In genomic region chr2:174463789-174464523, GRCm38 (mm10) we compare ENCODE assay signal across 8 mouse cellular contexts. TPM values are rescaled to one million over a fixed set of nuclear protein-coding genes. Genes with fewer than 3 reads are reported as not detected.
A peak's percentile ranks its signal among the peaks of the same experiment; 100 is the strongest.
DNase-seq lines count a peak whose midpoint lies in the region; ATAC-seq and TF ChIP-seq lines count a peak whose summit lies in the region.

TSS of gene Atp5e (minus strand) at chr2:174464105.

- dilution Hi-C loops in CH12.LX (cut with MboI; ENCODE audit: extremely low pct_ligation_motif_present, extremely low pct_unique_long_range_greater_than_20kb, low sequenced_read_pairs) = no loop called here

- peak; percentile 91 for DNase-seq in CH12.LX (ENCODE audit: extremely low read depth)
- peak; percentile 84 for DNase-seq in c-Kit-positive CD71-positive TER-119-negative erythroid progenitor cells, embryonic 14.5 days (ENCODE audit: low read depth)
- DNase-seq in heart, postnatal 0 days (ENCODE audit: low spot score) = peak; percentile 95
- peak; percentile 96 to 98 for DNase-seq in kidney, postnatal 4 days

- no peaks in the 10 kb centered on the region for H3K9me3 ChIP-seq in CH12.LX (replicated peaks; ENCODE audit: low read length)
- no peaks in the 10 kb centered on the region for H3K9me3 ChIP-seq in forebrain, embryonic 12.5 days
- no peaks in the 10 kb centered on the region for H3K9me3 ChIP-seq in heart, postnatal 0 days (replicated peaks; ENCODE audit: control insufficient read depth, low read length)
- no peaks in the 10 kb centered on the region for H3K9me3 ChIP-seq in liver, embryonic 16.5 days (replicated peaks; ENCODE audit: control insufficient read depth, low read length)
- H3K9me3 ChIP-seq in neural tube, embryonic 13.5 days = no peaks in the 10 kb centered on the region

- ATAC-seq in forebrain, embryonic 12.5 days (ENCODE audit: low FRiP score) = peak; percentile 100
- peak; percentile 100 for ATAC-seq in heart, postnatal 0 days (ENCODE audit: insufficient read depth, low read depth)
- ATAC-seq in liver, embryonic 16.5 days (ENCODE audit: low read depth) = peak; percentile 100
- ATAC-seq in neural tube, embryonic 13.5 days (ENCODE audit: low read depth) = peak; percentile 99

- peak; percentile 74 for TF ChIP-seq POLR2A in CH12.LX (IDR thresholded peaks at IDR 0.05; ENCODE audit: low read depth, low read length)
- TF ChIP-seq POLR2A in testis, adult 2 months (IDR thresholded peaks at IDR 0.05; ENCODE audit: control insufficient read depth, low read depth, low read length) = peak; percentile 68

- no peak for TF ChIP-seq RAD21 in CH12.LX (IDR thresholded peaks at IDR 0.05; ENCODE audit: low read depth, low read length)

- H3K79me2 ChIP-seq in CH12.LX (replicated peaks; ENCODE audit: control insufficient read depth, extremely low read depth, insufficient read depth, poor library complexity, severe bottlenecking) = peaks cover 21% of the 10 kb centered on the region

- peak within 1 kb of the TSS; percentile 45 for H3K4me2 ChIP-seq in CH12.LX (ENCODE audit: insufficient read depth, low read depth, poor library complexity, severe bottlenecking)
- H3K4me2 ChIP-seq in forebrain, embryonic 12.5 days = peak within 1 kb of the TSS; percentile 94
- peak within 1 kb of the TSS; percentile 96 for H3K4me2 ChIP-seq in heart, postnatal 0 days (ENCODE audit: low read depth, low read length)
- peak within 1 kb of the TSS; percentile 92 for H3K4me2 ChIP-seq in liver, embryonic 16.5 days (ENCODE audit: low read depth, low read length)
- H3K4me2 ChIP-seq in neural tube, embryonic 13.5 days = peak within 1 kb of the TSS; percentile 97

- peak within 1 kb of the TSS; percentile 81 for H3K9ac ChIP-seq in CH12.LX (ENCODE audit: insufficient read depth, low read depth)
- H3K9ac ChIP-seq in forebrain, embryonic 12.5 days = peak within 1 kb of the TSS; percentile 75
- H3K9ac ChIP-seq in heart, postnatal 0 days (replicated peaks; ENCODE audit: low read depth, low read length) = peak within 1 kb of the TSS; percentile 79
- peak within 1 kb of the TSS; percentile 77 for H3K9ac ChIP-seq in liver, embryonic 16.5 days (ENCODE audit: low read depth, low read length)
- H3K9ac ChIP-seq in neural tube, embryonic 13.5 days = peak within 1 kb of the TSS; percentile 89

- peaks cover 51 to 77% of the 10 kb centered on the region in 2 experiments for H3K36me3 ChIP-seq in CH12.LX (replicated peaks in 1 of 2; ENCODE audit: control insufficient read depth in 1 of 2, insufficient read depth in 1 of 2, low read length in 1 of 2)
- peaks cover 49% of the 10 kb centered on the region for H3K36me3 ChIP-seq in forebrain, embryonic 12.5 days (replicated peaks)
- H3K36me3 ChIP-seq in heart, postnatal 0 days (replicated peaks; ENCODE audit: control insufficient read depth, insufficient read depth, low read length) = peaks cover 66% of the 10 kb centered on the region
- peaks cover 45% of the 10 kb centered on the region for H3K36me3 ChIP-seq in liver, embryonic 16.5 days (ENCODE audit: control insufficient read depth, insufficient read depth)
- H3K36me3 ChIP-seq in neural tube, embryonic 13.5 days = peaks cover 64% of the 10 kb centered on the region
- H3K36me3 ChIP-seq in testis, adult 2 months (ENCODE audit: control insufficient read depth, insufficient read depth, low read length) = peaks cover 4% of the 10 kb centered on the region

- peak within 1 kb of the TSS; percentile 71 for H3K27ac ChIP-seq in CH12.LX (ENCODE audit: insufficient read depth, low read depth)
- peak within 1 kb of the TSS; percentile 56; the same call in 1 of the 2 replicates for H3K27ac ChIP-seq in forebrain, embryonic 12.5 days
- H3K27ac ChIP-seq in heart, postnatal 0 days (ENCODE audit: low read depth) = peak within 1 kb of the TSS; percentile 77
- peak within 1 kb of the TSS; percentile 67 for H3K27ac ChIP-seq in liver, embryonic 16.5 days (ENCODE audit: low read length)
- peak within 1 kb of the TSS; percentile 72 for H3K27ac ChIP-seq in neural tube, embryonic 13.5 days (replicated peaks)
- H3K27ac ChIP-seq in testis, adult 2 months (ENCODE audit: control insufficient read depth, insufficient read depth, low read depth, low read length) = peak within 1 kb of the TSS; percentile 90

- peaks cover 0 to 20% of the 10 kb centered on the region in 2 experiments; a peak in 2 of 4 replicates for H3K4me1 ChIP-seq in CH12.LX (ENCODE audit: control insufficient read depth in 1 of 2, insufficient read depth in 2 of 2)
- peaks cover 15% of the 10 kb centered on the region for H3K4me1 ChIP-seq in forebrain, embryonic 12.5 days
- peaks cover 12% of the 10 kb centered on the region; the same call in 1 of the 2 replicates for H3K4me1 ChIP-seq in heart, postnatal 0 days (ENCODE audit: control insufficient read depth, insufficient read depth)
- peaks cover 13% of the 10 kb centered on the region for H3K4me1 ChIP-seq in liver, embryonic 16.5 days (ENCODE audit: control insufficient read depth, low read depth, low read length)
- peaks cover 12% of the 10 kb centered on the region for H3K4me1 ChIP-seq in neural tube, embryonic 13.5 days (replicated peaks)
- H3K4me1 ChIP-seq in testis, adult 2 months (ENCODE audit: control insufficient read depth, insufficient read depth, low read length) = peaks cover 3% of the 10 kb centered on the region; the same call in 1 of the 2 replicates

- H3K27me3 ChIP-seq in CH12.LX (replicated peaks) = no peaks in the 10 kb centered on the region
- no peaks in the 10 kb centered on the region for H3K27me3 ChIP-seq in forebrain, embryonic 12.5 days
- H3K27me3 ChIP-seq in heart, postnatal 0 days (ENCODE audit: control insufficient read depth, insufficient read depth, low read length) = no peaks in the 10 kb centered on the region
- H3K27me3 ChIP-seq in liver, embryonic 16.5 days (ENCODE audit: control insufficient read depth, insufficient read depth, low read depth, low read length) = no peaks in the 10 kb centered on the region
- H3K27me3 ChIP-seq in neural tube, embryonic 13.5 days = no peaks in the 10 kb centered on the region
- H3K27me3 ChIP-seq in testis, adult 2 months (ENCODE audit: control insufficient read depth, insufficient read depth, low read length) = no peaks in the 10 kb centered on the region

- WGBS in forebrain, embryonic 12.5 days = 2% methylated on average over 48 of the region's 48 CpGs
- 2% methylated on average over 48 of the region's 48 CpGs for WGBS in heart, postnatal 0 days
- 2% methylated on average over 48 of the region's 48 CpGs for WGBS in liver, embryonic 16.5 days (ENCODE audit: insufficient replicate concordance)
- WGBS in neural tube, embryonic 13.5 days = 3% methylated on average over 48 of the region's 48 CpGs

- TF ChIP-seq EP300 in CH12.LX (IDR thresholded peaks at IDR 0.05; ENCODE audit: low read length) = no peak
- TF ChIP-seq EP300 in heart, postnatal 0 days (IDR thresholded peaks at IDR 0.05; ENCODE audit: low read depth) = peak; percentile 95

- no peak for TF ChIP-seq CTCF in CH12.LX (conservative IDR thresholded peaks at IDR 0.05 in 1 of 2, IDR thresholded peaks at IDR 0.05 in 1 of 2; ENCODE audit: low read depth in 2 of 2, low read length in 2 of 2)
- no peak for TF ChIP-seq CTCF in heart, postnatal 0 days (IDR thresholded peaks at IDR 0.05; ENCODE audit: low read depth)
- TF ChIP-seq CTCF in testis, adult 2 months (IDR thresholded peaks at IDR 0.05; ENCODE audit: control insufficient read depth, insufficient read depth, insufficient replicate concordance, low read depth, low read length) = 0 out of 2 replicates have a peak, but pooled peaks have one; percentile 6

- peak within 1 kb of the TSS; percentile 82 to 98 (median 94) for H3K4me3 ChIP-seq in CH12.LX (replicated peaks in 1 of 3; ENCODE audit: low read depth in 2 of 3, low read length in 2 of 3, poor library complexity in 1 of 3)
- H3K4me3 ChIP-seq in forebrain, embryonic 12.5 days (replicated peaks) = peak within 1 kb of the TSS; percentile 81
- peak within 1 kb of the TSS; percentile 64 for H3K4me3 ChIP-seq in heart, postnatal 0 days (ENCODE audit: low read depth, low read length)
- peak within 1 kb of the TSS; percentile 75 for H3K4me3 ChIP-seq in liver, embryonic 16.5 days (ENCODE audit: low read depth, low read length)
- H3K4me3 ChIP-seq in neural tube, embryonic 13.5 days = peak within 1 kb of the TSS; percentile 79
- peak within 1 kb of the TSS; percentile 97 for H3K4me3 ChIP-seq in testis, adult 2 months (ENCODE audit: control insufficient read depth, low read depth, low read length)

- in situ Hi-C loops in CH12.LX (cut with MboI; ENCODE audit: low pct_ligation_motif_present, low pct_unique_long_range_greater_than_20kb, low sequenced_read_pairs) = no loop called here

TF ChIP-seq in CH12.LX, 34 proteins besides CTCF, POLR2A, EP300 and RAD21 (continues in another document):
- TF ChIP-seq ELF1 (IDR thresholded peaks at IDR 0.05; ENCODE audit: low read depth, low read length) = peak; percentile 90
- no peak for TF ChIP-seq ZNF384 (IDR thresholded peaks at IDR 0.05; ENCODE audit: low read depth, low read length)
- no peak for TF ChIP-seq PAX5 (IDR thresholded peaks at IDR 0.05; ENCODE audit: low read length)
- TF ChIP-seq SIN3A (IDR thresholded peaks at IDR 0.05; ENCODE audit: low read length) = no peak; the same call in 1 of the 2 replicates
- no peak; the same call in none of the 2 replicates for TF ChIP-seq POLR2AphosphoS2 (IDR thresholded peaks at IDR 0.05; ENCODE audit: low read depth, low read length)
- TF ChIP-seq TBP (conservative IDR thresholded peaks at IDR 0.05; ENCODE audit: low read depth, low read length) = no peak
- no peak for TF ChIP-seq IRF4 (IDR thresholded peaks at IDR 0.05; ENCODE audit: low read depth, low read length)
- no peak for TF ChIP-seq MAFK (IDR thresholded peaks at IDR 0.05; ENCODE audit: insufficient replicate concordance, low read length)
- no peak for TF ChIP-seq MEF2A (IDR thresholded peaks at IDR 0.05; ENCODE audit: borderline replicate concordance, low read depth, low read length)
- peak; percentile 31; the same call in 1 of the 2 replicates for TF ChIP-seq MXI1 (IDR thresholded peaks at IDR 0.05; ENCODE audit: low read depth, low read length)
- TF ChIP-seq MYC (IDR thresholded peaks at IDR 0.05; ENCODE audit: low read depth, low read length) = peak; percentile 8; the same call in 1 of the 2 replicates
- TF ChIP-seq ZC3H11A (IDR thresholded peaks at IDR 0.05; ENCODE audit: low read depth, low read length) = no peak
- TF ChIP-seq E2F4 (IDR thresholded peaks at IDR 0.05; ENCODE audit: insufficient replicate concordance, low read depth, low read length) = no peak

RNA-seq across cellular contexts. Expression of gene Atp5e, which starts in this region (rescaled TPM):
- 699 and 716 TPM in 2 replicates for total RNA-seq in CH12.LX (2012; rRNA removed)
- 664 and 673 TPM in 2 replicates for total RNA-seq in CH12.LX (2014; rRNA removed)
- polyA plus RNA-seq in CH12.LX (2012; ENCODE audit: insufficient read length, low read depth) = 251 and 338 TPM in 2 replicates
- 735 and 766 TPM in 2 replicates for polyA plus RNA-seq in forebrain, embryonic 12.5 days (2016; fragmentation: Nextera tagmentation; extraction: Ambion mirVana)
- 761 and 1,121 TPM in 2 replicates for total RNA-seq in heart, postnatal 0 days (2014; rRNA removed; ENCODE audit: low replicate concordance)
- polyA plus RNA-seq in heart, postnatal 0 days (2015; fragmentation: Nextera tagmentation; extraction: Ambion mirVana) = 2,030 and 2,121 TPM in 2 replicates
- polyA plus RNA-seq in liver, embryonic 16.5 days (2015; fragmentation: Nextera tagmentation; extraction: Ambion mirVana) = 366 and 385 TPM in 2 replicates
- 736 and 807 TPM in 2 replicates for polyA plus RNA-seq in neural tube, embryonic 13.5 days (2015; fragmentation: Nextera tagmentation; extraction: Ambion mirVana)
- polyA plus RNA-seq in testis, adult 2 months (2012; rRNA removed) = 286 and 350 TPM in 2 replicates

Comparison
In these comparisons a context has a peak if more than half of its experiments do, and no peak if none do; other contexts are left out.
1. Peak in every context shown above with its lines: DNase-seq, ATAC-seq, H3K4me3 ChIP-seq and H3K27ac ChIP-seq.
2. H3K4me2 ChIP-seq: peak in every context shown above with its lines; median percentile 97 in neural tube, embryonic 13.5 days; 96 in heart, postnatal 0 days; 94 in forebrain, embryonic 12.5 days; 92 in liver, embryonic 16.5 days; 45 in CH12.LX.